Mouse (Mus musculus) neutrophil, adult 65 days (primary cell): ENCODE measurements around the gene Ube2g2. TPM values are rescaled to one million over a fixed set of nuclear protein-coding genes. Genes with fewer than 3 reads are reported as not detected.

Experiments
- total RNA-seq: library from RNA; stranded (reverse); gene quantifications from 2 replicates; pipeline ENCODE4 v1.2.4, GENCODE M21; 2023

Gene Ube2g2
- total RNA-seq = 31.2 and 34.0 TPM in 2 replicates

GRCm38 (mm10) chr10:77622055-77622988 lies at the start of gene Ube2g2:
Gene Ube2g2 (plus strand): TSS chr10:77622275.

GRCm38 (mm10) chr10:77581408-77582284 lies 40.4 kb upstream of the Ube2g2 start, which contains the start of gene Pttg1ip:
Gene Pttg1ip (plus strand): TSS chr10:77581720.

GRCm38 (mm10) chr10:77605908-77606826 lies 15.9 kb upstream of the Ube2g2 start, which contains the start of the genes Sumo3 and Gm49325:
Gene Sumo3 (plus strand): TSS chr10:77606097.
Gene Gm49325 (plus strand): TSS chr10:77606197.

GRCm38 (mm10) chr10:77685895-77686664 lies 64.0 kb downstream of the Ube2g2 start, which contains the start of gene Tspear:
Gene Tspear (plus strand): TSS chr10:77686569.

GRCm38 (mm10) chr10:77690356-77690807 lies 68.3 kb downstream of the Ube2g2 start, which contains the start of gene Gm19402:
Gene Gm19402 (minus strand): TSS chr10:77690757.

Other genes starting within 250 kb of the Ube2g2 start
- gene Adarb1, start 204.0 kb upstream of the Ube2g2 start, total RNA-seq = 0.11 and 0.16 TPM in 2 replicates
- gene Fam207a, start 106.5 kb upstream of the Ube2g2 start, total RNA-seq = 12.5 and 16.9 TPM in 2 replicates
- 896 and 935 TPM in 2 replicates for gene Itgb2, start 92.0 kb upstream of the Ube2g2 start, total RNA-seq
- gene Pttg1ip, start 40.6 kb upstream of the Ube2g2 start, total RNA-seq = 85.5 and 125 TPM in 2 replicates
- 55.9 and 66.8 TPM in 2 replicates for gene Sumo3, start 16.2 kb upstream of the Ube2g2 start, total RNA-seq
- not detected in 2 replicates for gene Gm49325, start 16.1 kb upstream of the Ube2g2 start, total RNA-seq
- not detected in 2 replicates for gene Tspear, start 64.3 kb downstream of the Ube2g2 start, total RNA-seq
- gene Gm19402, start 68.5 kb downstream of the Ube2g2 start, total RNA-seq = not detected in 2 replicates
- gene Gm9508, start 75.0 kb downstream of the Ube2g2 start, total RNA-seq = not detected in 2 replicates
- not detected in 2 replicates for gene Gm10272, start 84.4 kb downstream of the Ube2g2 start, total RNA-seq
- gene Gm10024, start 89.2 kb downstream of the Ube2g2 start, total RNA-seq = not detected in 2 replicates
- not detected in 2 replicates for gene Gm10142, start 93.5 kb downstream of the Ube2g2 start, total RNA-seq
- gene Krtap12-1, start 98.3 kb downstream of the Ube2g2 start, total RNA-seq = not detected in 2 replicates
- not detected in 2 replicates for gene Gm10100, start 104.2 kb downstream of the Ube2g2 start, total RNA-seq
- gene Gm18596, start 120.4 kb downstream of the Ube2g2 start, total RNA-seq = not detected in 2 replicates
- not detected in 2 replicates for gene Gm9736, start 129.1 kb downstream of the Ube2g2 start, total RNA-seq
- gene Gm3233, start 137.4 kb downstream of the Ube2g2 start, total RNA-seq = not detected in 2 replicates
- not detected in 2 replicates for gene Gm3238, start 149.1 kb downstream of the Ube2g2 start, total RNA-seq
- gene Gm7138, start 154.7 kb downstream of the Ube2g2 start, total RNA-seq = not detected in 2 replicates
- gene Gm3250, start 160.3 kb downstream of the Ube2g2 start, total RNA-seq = not detected in 2 replicates
- gene Gm7137, start 165.9 kb downstream of the Ube2g2 start, total RNA-seq = not detected in 2 replicates
- gene Gm9639, start 172.8 kb downstream of the Ube2g2 start, total RNA-seq = not detected in 2 replicates
- not detected in 2 replicates for gene Gm19668, start 176.9 kb downstream of the Ube2g2 start, total RNA-seq
- not detected in 2 replicates for gene Gm9507, start 189.6 kb downstream of the Ube2g2 start, total RNA-seq
- gene Gm2696, start 192.4 kb downstream of the Ube2g2 start, total RNA-seq = not detected in 2 replicates
- not detected in 2 replicates for gene Krtap10-4, start 204.8 kb downstream of the Ube2g2 start, total RNA-seq
- gene Krtap10-10, start 213.7 kb downstream of the Ube2g2 start, total RNA-seq = not detected in 2 replicates
- gene Gm36176, start 224.5 kb downstream of the Ube2g2 start, total RNA-seq = not detected in 2 replicates
- gene Gm10318, start 230.6 kb downstream of the Ube2g2 start, total RNA-seq = not detected in 2 replicates
- gene Gm3285, start 239.7 kb downstream of the Ube2g2 start, total RNA-seq = not detected in 2 replicates